Mouse (Mus musculus) hindbrain, embryonic 14.5 days (tissue): ENCODE data around the gene Cpsf6. TPM values are rescaled to one million over a fixed set of nuclear protein-coding genes. Genes with fewer than 3 reads are reported as not detected.

ENCODE experiments used
- ATAC-seq: fragments of 200-750 bp; cut with Nextera tagmentation; 2 replicates; pipeline ENCODE4 v1.8.0; 2017; ENCODE audit warnings: moderate number of reproducible peaks, mild to moderate bottlenecking, moderate TSS enrichment, moderate library complexity; ENCODE audit not compliant: low FRiP score
- DNase-seq: peaks from one replicate; pipeline ENCODE4 v3.0.0-alpha.2; 2015; ENCODE audit warnings: low spot score
- H3K27ac ChIP-seq: fragments of 300-500 bp; sonication (generic); 2 replicates; pipeline ENCODE4 v1.5.1; 2014; ENCODE audit warnings: mild to moderate bottlenecking, moderate library complexity
- H3K27me3 ChIP-seq: fragments of 300-500 bp; sonication (generic); 2 replicates; pipeline ENCODE4 v1.6.1; 2014; ENCODE audit warnings: mild to moderate bottlenecking, low read length, mixed read lengths; ENCODE audit not compliant: control insufficient read depth, insufficient read depth
- H3K36me3 ChIP-seq: fragments of 300-500 bp; sonication (generic); replicated peaks from 2 replicates; pipeline ENCODE4 v1.6.1; 2014; ENCODE audit not compliant: control insufficient read depth, insufficient read depth
- H3K4me1 ChIP-seq: fragments of 300-500 bp; sonication (generic); replicated peaks from 2 replicates; pipeline ENCODE4 v1.6.1; 2014; ENCODE audit warnings: antibody characterized with exemption, low read length, mixed read lengths; ENCODE audit not compliant: control insufficient read depth, insufficient read depth
- H3K4me2 ChIP-seq: fragments of 300-500 bp; sonication (generic); replicated peaks from 2 replicates; pipeline ENCODE4 v1.6.1; 2014; ENCODE audit warnings: mild to moderate bottlenecking, moderate library complexity
- H3K4me3 ChIP-seq: fragments of 300-500 bp; sonication (generic); replicated peaks from 2 replicates; pipeline ENCODE4 v1.5.1; 2014; ENCODE audit warnings: mild to moderate bottlenecking, low read length
- H3K9ac ChIP-seq: fragments of 300-500 bp; sonication (generic); 2 replicates; pipeline ENCODE4 v1.6.1; 2014
- H3K9me3 ChIP-seq: fragments of 300-500 bp; sonication (generic); 2 replicates; pipeline ENCODE4 v1.6.1; 2016; ENCODE audit warnings: low read length; ENCODE audit not compliant: control insufficient read depth
- WGBS: fragments of 180-500 bp; shearing (Covaris S2); extraction: QIAGEN DNeasy Blood & Tissue Kit; methylation state at CpG from one replicate; pipeline ENCODE4 v1.1.7; 2014; 5-methylcytosine and 5-hydroxymethylcytosine counted together
- polyA plus RNA-seq: library from polyadenylated mRNA; unstranded; fragments of >200 nt; fragmentation: Nextera tagmentation; extraction: Ambion mirVana; gene quantifications from 2 replicates; pipeline ENCODE4 v1.2.1, GENCODE M21; 2014

Cpsf6 gene
- polyA plus RNA-seq, 1 experiment from 2014 or later: 152 TPM

DNA sequence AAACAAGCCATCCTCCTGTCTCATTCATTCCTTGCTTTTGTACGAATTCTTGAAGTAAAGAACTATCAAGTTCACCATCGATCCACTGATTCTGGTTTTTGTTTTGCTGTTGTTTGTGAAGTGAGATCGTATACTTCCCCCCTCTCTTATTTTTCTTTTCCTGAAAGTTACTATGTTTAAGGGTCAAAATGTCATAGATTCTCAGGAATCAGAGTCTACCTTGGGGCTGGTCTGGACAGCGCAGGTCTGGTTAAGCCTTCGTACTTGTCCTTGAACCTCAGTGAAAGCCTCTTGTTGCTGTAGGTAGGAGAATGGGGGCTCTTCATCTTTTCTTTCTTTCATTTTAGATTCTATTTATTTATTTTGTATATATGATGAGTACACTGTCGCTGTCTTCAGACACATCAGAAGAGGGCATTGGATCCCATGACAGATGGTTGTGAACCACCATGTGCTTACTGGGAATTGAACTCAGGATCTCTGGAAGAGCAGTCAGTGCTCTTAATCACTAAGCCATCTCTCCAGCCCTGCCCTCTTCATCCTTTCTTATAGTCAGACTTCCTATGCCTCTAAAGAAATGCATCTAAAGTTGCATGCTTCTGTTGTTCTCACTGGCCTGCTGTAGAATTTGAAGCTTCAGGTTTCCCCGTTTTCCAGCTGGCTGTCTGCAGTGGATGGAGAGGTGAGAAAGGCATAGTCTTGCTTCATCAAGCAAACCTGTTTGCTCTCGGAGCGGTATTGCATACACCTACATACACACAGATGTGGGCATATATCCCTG is 40.9 kb upstream of the Cpsf6 start:
- no peak overlapping the region for H3K27ac ChIP-seq
- no peak overlapping the region for H3K4me3 ChIP-seq
- no peaks in the 10 kb centered on the region for H3K27me3 ChIP-seq
- H3K4me2 ChIP-seq: no peak overlapping the region
- H3K9me3 ChIP-seq: no peaks in the 10 kb centered on the region
- no peak overlapping the region for H3K9ac ChIP-seq
- WGBS: 87% methylated on average over 9 of the region's 9 CpGs
- no peaks in the 10 kb centered on the region for H3K36me3 ChIP-seq
- peaks cover 12% of the 10 kb centered on the region for H3K4me1 ChIP-seq
- DNase-seq: no peak
- ATAC-seq: no peak

GRCm38 (mm10) chr10:117419577-117420290 is 39.9 kb upstream of the Cpsf6 start:
- ATAC-seq (no peak), DNase-seq (no peak)
- no peaks in the 10 kb centered on the region for H3K36me3 ChIP-seq

GRCm38 (mm10) chr10:117418668-117419237 is 38.9 kb upstream of the Cpsf6 start:
- Histone ChIP-seq H3K4me2 (peak overlapping the region; percentile 52), H3K27me3 (no peaks in the 10 kb centered on the region), H3K9ac (peak overlapping the region; percentile 30; the same call in 1 of the 2 replicates), H3K36me3 (no peaks in the 10 kb centered on the region), H3K4me1 (peaks cover 12% of the 10 kb centered on the region), H3K4me3 (peak overlapping the region; percentile 20), H3K27ac (peak overlapping the region; percentile 60; the same call in 1 of the 2 replicates), H3K9me3 (no peaks in the 10 kb centered on the region)
- ATAC-seq: peak; percentile 45; the same call in 1 of the 2 replicates
- 52% methylated on average over 24 of the region's 24 CpGs for WGBS
- DNase-seq: no peak

More at GRCm38 (mm10) chr10:117419577-117420290, 39.9 kb upstream of the Cpsf6 start:
- H3K27me3 ChIP-seq: no peaks in the 10 kb centered on the region
- no peak overlapping the region for H3K27ac ChIP-seq
- H3K4me3 ChIP-seq: no peak overlapping the region
- peaks cover 12% of the 10 kb centered on the region for H3K4me1 ChIP-seq
- no peaks in the 10 kb centered on the region for H3K9me3 ChIP-seq
- 69% methylated on average over 8 of the region's 8 CpGs for WGBS
- H3K9ac ChIP-seq: no peak overlapping the region
- H3K4me2 ChIP-seq: no peak overlapping the region

DNA sequence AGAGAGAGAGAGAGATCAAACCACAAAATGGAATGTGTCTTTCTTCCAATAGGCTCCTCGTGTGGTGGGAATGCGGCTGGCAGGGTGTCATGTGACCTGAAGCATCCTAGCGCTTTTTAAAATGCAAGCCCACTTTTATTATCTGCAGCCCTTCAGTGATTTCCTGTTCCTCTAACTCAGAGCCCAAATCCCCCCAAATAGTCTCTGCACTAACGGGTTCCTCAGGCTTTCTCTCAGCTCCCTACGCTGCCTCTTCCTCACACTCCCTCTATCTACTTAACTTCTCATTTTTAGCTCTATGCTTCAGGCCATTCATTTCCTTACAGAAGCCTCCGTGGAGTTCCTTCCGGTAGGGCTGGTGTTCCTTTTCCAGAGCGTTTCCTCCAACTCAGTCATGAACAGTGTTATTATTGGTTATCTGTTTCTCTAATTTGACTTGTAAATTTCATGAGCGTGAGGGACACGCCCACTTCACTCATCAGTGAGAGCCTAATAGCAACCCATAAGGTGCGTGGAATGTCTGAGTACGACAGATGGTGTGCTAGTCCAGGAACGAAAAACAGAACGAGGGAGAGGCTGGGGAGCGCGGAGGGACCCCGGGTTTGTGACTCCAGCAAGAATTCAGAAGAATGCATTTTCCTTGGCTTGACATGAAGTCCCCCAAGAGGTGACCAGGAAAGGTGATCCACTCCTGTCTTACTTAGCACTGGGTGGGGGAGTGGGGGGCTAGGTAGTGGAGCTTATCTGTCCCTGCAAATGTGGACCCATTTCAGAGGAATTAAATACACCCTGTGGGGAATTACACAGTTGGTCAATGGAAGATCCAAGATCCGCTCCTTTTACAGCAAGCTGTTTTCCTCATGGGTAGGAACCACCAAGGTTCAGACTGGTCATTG is 38.2 kb upstream of the Cpsf6 start:
- H3K4me3 ChIP-seq: peak overlapping the region; percentile 20
- H3K9ac ChIP-seq: peak overlapping the region; percentile 30; the same call in 1 of the 2 replicates
- no peaks in the 10 kb centered on the region for H3K36me3 ChIP-seq
- H3K27ac ChIP-seq: peak overlapping the region; percentile 60
- H3K9me3 ChIP-seq: no peaks in the 10 kb centered on the region
- WGBS: 16% methylated on average over 18 of the region's 18 CpGs
- no peaks in the 10 kb centered on the region for H3K27me3 ChIP-seq
- peaks cover 14% of the 10 kb centered on the region for H3K4me1 ChIP-seq
- no peak for DNase-seq
- peak; percentile 56; the same call in 1 of the 2 replicates for ATAC-seq
- H3K4me2 ChIP-seq: peak overlapping the region; percentile 52

- no peak for DNase-seq
Observed at GRCm38 (mm10) chr10:117417470-117417767, 37.6 kb upstream of the Cpsf6 start.

DNA sequence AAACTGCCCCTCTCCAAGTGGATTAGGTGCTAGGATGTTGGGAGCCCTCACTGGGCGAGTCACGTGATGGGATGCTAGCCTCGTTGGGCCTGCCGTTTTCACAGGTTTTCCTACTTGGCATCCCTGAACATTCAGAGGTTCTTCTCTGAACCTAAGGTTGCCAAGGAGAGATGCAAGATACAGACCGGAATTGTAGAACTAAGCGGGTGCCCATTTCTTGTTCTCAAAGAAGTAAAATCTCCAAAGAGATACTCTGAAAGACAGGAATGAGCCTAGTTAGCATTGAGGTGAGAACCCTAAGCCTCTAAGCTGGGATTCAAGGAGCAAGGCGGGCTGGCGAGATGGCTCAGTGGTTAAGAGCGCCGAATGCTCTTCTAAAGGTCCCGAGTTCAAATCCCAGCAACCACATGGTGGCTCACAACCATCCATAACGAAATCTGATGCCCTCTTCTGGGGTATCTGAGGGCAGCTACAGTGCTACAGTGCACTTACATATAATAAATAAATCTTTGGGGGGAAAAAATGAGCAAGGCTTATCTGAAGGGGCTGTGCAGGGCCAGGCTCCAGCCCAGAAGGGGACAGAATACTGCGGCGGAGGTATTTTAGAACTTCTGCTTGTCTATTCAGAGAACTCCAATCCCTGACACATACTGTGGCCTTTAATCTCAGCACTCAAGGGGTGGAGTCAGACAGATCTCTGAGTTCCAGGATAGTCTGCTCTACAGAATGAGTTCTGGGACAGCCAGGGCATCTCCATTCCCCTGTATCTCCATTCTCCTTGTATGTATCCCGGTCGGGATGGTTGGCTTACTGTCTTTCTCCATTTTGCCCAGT is 37.0 kb upstream of the Cpsf6 start:
- DNase-seq: no peak
- peaks cover 14% of the 10 kb centered on the region for H3K4me1 ChIP-seq
- H3K27me3 ChIP-seq: no peaks in the 10 kb centered on the region
- ATAC-seq: no peak
- H3K4me3 ChIP-seq: 0 out of 2 replicates have a peak overlapping the region, but pooled peaks have one; percentile 20
- H3K36me3 ChIP-seq: no peaks in the 10 kb centered on the region
- H3K9me3 ChIP-seq: no peaks in the 10 kb centered on the region
- 88% methylated on average over 16 of the region's 16 CpGs for WGBS
- peak overlapping the region; percentile 52 for H3K4me2 ChIP-seq
- H3K9ac ChIP-seq: 0 out of 2 replicates have a peak overlapping the region, but pooled peaks have one; percentile 22
- peak overlapping the region; percentile 60; the same call in 1 of the 2 replicates for H3K27ac ChIP-seq

More at GRCm38 (mm10) chr10:117417470-117417767, 37.6 kb upstream of the Cpsf6 start:
- Histone ChIP-seq H3K4me1 (peaks cover 14% of the 10 kb centered on the region), H3K9me3 (no peaks in the 10 kb centered on the region), H3K36me3 (no peaks in the 10 kb centered on the region), H3K4me2 (peak overlapping the region; percentile 52), H3K27ac (peak overlapping the region; percentile 60), H3K9ac (0 out of 2 replicates have a peak overlapping the region, but pooled peaks have one; percentile 22), H3K27me3 (no peaks in the 10 kb centered on the region), H3K4me3 (peak overlapping the region; percentile 20; the same call in 1 of the 2 replicates)
- ATAC-seq: peak; percentile 42; the same call in 1 of the 2 replicates
- WGBS: 54% methylated on average over 9 of the region's 9 CpGs

- H3K9ac ChIP-seq: no peak overlapping the region
- no peaks in the 10 kb centered on the region for H3K9me3 ChIP-seq
- no peaks in the 10 kb centered on the region for H3K36me3 ChIP-seq
- DNase-seq (no peak), ATAC-seq (no peak)
- WGBS: 78% methylated on average over 9 of the region's 9 CpGs
- H3K4me1 ChIP-seq: peaks cover 14% of the 10 kb centered on the region
- no peak overlapping the region for H3K4me3 ChIP-seq
- no peak overlapping the region for H3K27ac ChIP-seq
- no peak overlapping the region for H3K4me2 ChIP-seq
- H3K27me3 ChIP-seq: no peaks in the 10 kb centered on the region
Observed at GRCm38 (mm10) chr10:117416095-117416494, 36.3 kb upstream of the Cpsf6 start.
